Mouse (Mus musculus): ENCODE measurements around the gene Mrps18c.
A peak's percentile ranks its signal among the peaks of the same experiment; 100 is the strongest.

Mrps18c gene

GRCm38 (mm10) chr5:100826531-100826930, 28.1 kb downstream of the Mrps18c start:
- DNase-seq (ENCODE audit: low spot score): no peak

DNA sequence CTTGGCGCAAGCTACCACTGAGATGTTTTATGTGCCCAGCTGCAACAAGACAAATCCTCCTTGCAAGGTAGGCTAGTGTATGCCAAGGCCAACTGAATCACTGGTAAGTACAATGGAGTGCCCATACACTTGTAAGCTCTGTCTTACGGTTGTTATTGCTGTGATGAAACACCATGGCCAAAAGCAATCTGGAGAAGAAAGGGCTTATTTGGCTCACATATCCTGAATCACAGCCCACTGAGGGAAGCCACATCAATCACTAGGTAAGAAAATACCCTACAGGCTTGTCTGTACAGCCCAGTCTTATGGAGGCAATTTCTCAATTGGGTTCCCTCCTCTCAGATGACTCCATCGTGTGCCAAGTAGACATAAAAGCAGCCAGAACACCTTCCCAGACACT, 30.3 kb downstream of the Mrps18c start:
- DNase-seq (ENCODE audit: low spot score): no peak

GRCm38 (mm10) chr5:100832680-100833079, 34.3 kb downstream of the Mrps18c start:
- no peak for DNase-seq (ENCODE audit: low spot score)

DNA sequence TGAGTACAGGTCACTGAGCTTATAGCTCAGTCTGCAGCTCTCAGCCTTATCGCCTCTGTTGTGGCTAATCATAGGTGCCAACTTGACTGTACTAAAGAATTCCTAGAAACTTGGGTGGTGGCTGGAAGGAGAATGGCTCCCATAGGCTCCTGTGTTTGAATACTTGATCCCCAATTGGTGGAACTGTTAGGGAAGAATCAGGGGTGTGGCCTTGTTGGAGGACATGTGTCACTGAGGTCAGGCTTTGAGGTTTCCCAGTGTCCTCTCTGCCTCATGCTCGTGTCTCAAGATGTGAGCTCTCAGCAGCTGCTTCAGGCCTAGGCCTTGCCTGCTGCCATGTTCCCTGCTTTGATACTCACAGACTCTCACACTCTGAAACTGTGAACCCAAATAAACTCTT, 35.4 kb downstream of the Mrps18c start:
- DNase-seq (ENCODE audit: low spot score): no peak

GRCm38 (mm10) chr5:100835862-100836538, 37.6 kb downstream of the Mrps18c start:
- DNase-seq (ENCODE audit: low spot score): no peak

GRCm38 (mm10) chr5:100837907-100838306, 39.5 kb downstream of the Mrps18c start:
- DNase-seq (ENCODE audit: low spot score): no peak

DNA sequence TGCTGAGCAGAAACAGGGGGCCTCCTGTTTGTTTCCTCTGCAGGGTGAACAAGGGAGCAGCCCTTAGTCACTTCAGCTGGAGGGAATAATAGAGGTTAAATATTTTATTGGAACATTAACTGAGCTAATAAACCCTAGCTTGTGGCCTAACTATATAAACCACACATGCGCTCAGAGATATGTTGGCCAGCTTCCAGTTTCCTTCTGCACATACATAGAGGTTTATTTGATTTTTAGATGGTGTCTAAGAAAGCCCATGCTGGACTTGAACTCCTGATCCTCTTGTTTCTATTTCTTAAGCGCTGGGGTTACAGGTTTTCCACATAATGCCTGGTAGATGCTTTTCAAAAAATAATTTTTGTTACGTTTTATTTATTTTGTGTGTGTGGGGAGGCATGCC, 46.1 kb downstream of the Mrps18c start:
- DNase-seq (ENCODE audit: low spot score): no peak

DNA sequence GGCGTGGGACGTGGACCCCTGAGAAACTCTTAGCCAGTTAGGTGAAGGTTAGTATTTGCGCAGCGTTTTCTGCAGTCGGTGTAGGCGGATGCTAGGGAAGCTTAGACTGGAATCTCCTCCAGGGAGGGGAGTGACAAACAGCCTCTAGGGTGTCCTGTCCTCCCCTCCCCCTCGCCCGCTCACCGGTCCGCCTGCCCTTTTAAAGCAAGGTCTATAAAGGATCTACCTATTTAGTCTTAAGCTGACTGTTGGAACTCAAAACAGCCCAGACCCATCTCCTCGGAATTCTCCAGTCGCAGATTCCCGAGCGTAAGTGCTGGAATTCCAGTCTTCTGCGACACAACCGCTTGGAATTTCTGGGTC, 47.0 kb downstream of the Mrps18c start, which contains the start of gene Gpat3:
Gene Gpat3, plus strand, starts transcription at position 229 of the 363 bp plus-strand sequence.
- peak; percentile 49 for DNase-seq (ENCODE audit: low spot score)

GRCm38 (mm10) chr5:100845848-100846598, 47.6 kb downstream of the Mrps18c start:
- DNase-seq (ENCODE audit: low spot score): peak; percentile 63

DNA sequence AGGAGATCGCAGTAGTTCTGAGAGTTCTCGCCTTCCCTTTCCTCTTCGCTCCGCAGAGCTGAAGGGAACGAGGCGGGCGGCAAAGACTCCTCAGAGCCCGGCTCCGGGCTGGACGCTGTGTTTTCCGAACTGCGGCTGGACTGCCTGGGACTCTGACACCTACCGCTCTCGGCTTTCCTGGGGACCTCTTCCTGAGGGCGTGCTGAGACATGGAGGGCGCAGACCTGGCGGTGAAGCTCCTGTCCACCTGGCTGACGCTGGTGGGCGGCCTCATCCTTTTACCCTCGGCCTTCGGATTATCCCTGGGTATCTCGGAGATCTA, 48.1 kb downstream of the Mrps18c start:
- DNase-seq (ENCODE audit: low spot score): no peak

GRCm38 (mm10) chr5:100847143-100847542, 48.7 kb downstream of the Mrps18c start:
- DNase-seq (ENCODE audit: low spot score): no peak

GRCm38 (mm10) chr5:100853963-100854362, 55.5 kb downstream of the Mrps18c start:
- no peak for DNase-seq (ENCODE audit: low spot score)

Data from testis, postnatal 10 days (tissue).